Mouse (Mus musculus) T-helper 1 cell (primary cell): ENCODE results near the gene Fam69a.
"Not testable (repeated sequence)": the region's sequence is repeated elsewhere in the genome, so short reads cannot be mapped to it uniquely, and the experiment has no call there.

Source experiments
- in situ Hi-C: fragments of 300-600 bp; cut with MboI, MseI; formaldehyde crosslinking; loops from one replicate; pipeline ENCODE4 v1.15.1; 2025; ENCODE audit warnings: high pct_unique_total_duplicates

Gene Fam69a

GRCm38 (mm10) chr5:107986967-107987834 lies at the start of gene Fam69a:
TSS of gene Fam69a (minus strand) at chr5:107987085.
- in situ Hi-C loops, result no loop called here

- in situ Hi-C loops, result loop anchor here (10.0 kb wide), 1 partner anchor 129 kb away; no protein-coding TSS in a partner anchor
Measured at GRCm38 (mm10) chr5:108035523-108035922, 48.6 kb upstream of the Fam69a start.

GRCm38 (mm10) chr5:108034194-108034593 lies 47.3 kb upstream of the Fam69a start:
- in situ Hi-C loops, result loop anchor here (10.0 kb wide), 1 partner anchor 131 kb away; no protein-coding TSS in a partner anchor

- in situ Hi-C loops, result loop anchor here (10.0 kb wide), 1 partner anchor 134 kb away; no protein-coding TSS in a partner anchor
Measured at GRCm38 (mm10) chr5:108031267-108031666, 44.4 kb upstream of the Fam69a start.

GRCm38 (mm10) chr5:108029968-108030367 lies 43.1 kb upstream of the Fam69a start:
- in situ Hi-C loops, result loop anchor here (10.0 kb wide), 1 partner anchor 135 kb away; no protein-coding TSS in a partner anchor

GRCm38 (mm10) chr5:108028797-108029536 lies 42.1 kb upstream of the Fam69a start:
- in situ Hi-C loops, result not testable (repeated sequence)

GRCm38 (mm10) chr5:108028230-108028629 lies 41.3 kb upstream of the Fam69a start:
- in situ Hi-C loops, result no loop called here

GRCm38 (mm10) chr5:108021346-108021745 lies 34.5 kb upstream of the Fam69a start:
- in situ Hi-C loops, result no loop called here

GRCm38 (mm10) chr5:108019367-108019766 lies 32.5 kb upstream of the Fam69a start:
- in situ Hi-C loops, result no loop called here

- in situ Hi-C loops, result no loop called here
Measured at GRCm38 (mm10) chr5:108017232-108017631, 30.3 kb upstream of the Fam69a start.

GRCm38 (mm10) chr5:108015422-108015821 lies 28.5 kb upstream of the Fam69a start:
- in situ Hi-C loops, result no loop called here

- in situ Hi-C loops, result no loop called here
Measured at GRCm38 (mm10) chr5:108014173-108014572, 27.3 kb upstream of the Fam69a start.

GRCm38 (mm10) chr5:108009721-108010120 lies 22.8 kb upstream of the Fam69a start:
- in situ Hi-C loops, result loop anchor here (5.0 kb wide), 1 partner anchor 87 kb away; no protein-coding TSS in a partner anchor

- in situ Hi-C loops, result loop anchor here (5.0 kb wide), 1 partner anchor 83 kb away; no protein-coding TSS in a partner anchor
Measured at GRCm38 (mm10) chr5:108005134-108005533, 18.2 kb upstream of the Fam69a start.

- in situ Hi-C loops, result no loop called here
Measured at GRCm38 (mm10) chr5:108002734-108003133, 15.8 kb upstream of the Fam69a start.

- in situ Hi-C loops, result no loop called here
Measured at GRCm38 (mm10) chr5:108000776-108001548, 14.1 kb upstream of the Fam69a start.

GRCm38 (mm10) chr5:107997717-107998116 lies 10.8 kb upstream of the Fam69a start:
- in situ Hi-C loops, result no loop called here

GRCm38 (mm10) chr5:107995936-107996335 lies 9.1 kb upstream of the Fam69a start:
- in situ Hi-C loops, result no loop called here

GRCm38 (mm10) chr5:107987835-107988251 lies 958 bp upstream of the Fam69a start:
- in situ Hi-C loops, result no loop called here

- in situ Hi-C loops, result no loop called here
Measured at GRCm38 (mm10) chr5:107986255-107986966, 474 bp downstream of the Fam69a start.

GRCm38 (mm10) chr5:107983946-107984345 lies 2.9 kb downstream of the Fam69a start:
- in situ Hi-C loops, result no loop called here
